Mouse (Mus musculus): Measurements from ENCODE around the gene Dot1l. TPM values are rescaled to one million over a fixed set of nuclear protein-coding genes. Genes with fewer than 3 reads are reported as not detected.
A peak's percentile ranks its signal among the peaks of the same experiment; 100 is the strongest.

Gene Dot1l
- total and polyA plus RNA-seq, 2 experiments from 2014 or later: 13.4 to 34.4 TPM

DNA sequence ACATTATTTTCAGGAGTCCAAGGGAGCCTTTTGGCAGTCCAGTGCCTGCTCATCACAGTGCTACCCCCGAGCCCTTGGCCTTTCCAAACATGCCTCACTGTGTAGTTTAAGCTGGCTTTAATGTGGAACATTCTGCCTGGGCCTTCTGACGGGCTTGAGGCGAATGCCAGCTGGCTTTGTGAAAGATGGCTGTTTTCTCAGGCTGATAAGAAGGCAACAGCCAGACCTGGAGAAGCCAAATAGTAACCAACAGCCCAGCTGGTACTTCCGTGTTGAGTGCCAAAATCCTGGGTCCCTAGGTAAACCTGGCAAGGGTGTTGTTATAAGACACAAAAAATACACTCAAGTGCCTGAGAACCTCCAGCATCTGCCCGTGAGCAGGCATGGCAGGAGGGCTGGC, 18.3 kb upstream of the Dot1l start:
- no peak for TF ChIP-seq CTCF (IDR thresholded peaks at IDR 0.05)
- H3K4me2 ChIP-seq (ENCODE audit: low read depth, low read length, poor library complexity, severe bottlenecking): no peak overlapping the region
- no peak for ATAC-seq (ENCODE audit: low FRiP score)
- no peak overlapping the region for H3K9ac ChIP-seq (replicated peaks; ENCODE audit: low read length, poor library complexity, severe bottlenecking)
- H3K27ac ChIP-seq (ENCODE audit: low read depth, low read length): no peak overlapping the region
- no peaks in the 10 kb centered on the region for H3K27me3 ChIP-seq (ENCODE audit: insufficient read depth, low read length)
- H3K9me3 ChIP-seq (ENCODE audit: low read length): no peaks in the 10 kb centered on the region
- H3K36me3 ChIP-seq (ENCODE audit: insufficient read depth, low read length): peaks cover 10% of the 10 kb centered on the region
- H3K4me1 ChIP-seq (ENCODE audit: insufficient read depth, low read length): peaks cover 17% of the 10 kb centered on the region
- 67% methylated on average over 5 of the region's 5 CpGs for WGBS
- no peak overlapping the region for H3K4me3 ChIP-seq (ENCODE audit: low read depth, low read length)
- peak; percentile 46 for DNase-seq (ENCODE audit: low spot score)

- H3K27me3 ChIP-seq (ENCODE audit: insufficient read depth, low read length): no peaks in the 10 kb centered on the region
- DNase-seq (ENCODE audit: low spot score) (no peak), ATAC-seq (ENCODE audit: low FRiP score) (no peak)
- H3K27ac ChIP-seq (ENCODE audit: low read depth, low read length): no peak overlapping the region
- H3K4me2 ChIP-seq (ENCODE audit: low read depth, low read length, poor library complexity, severe bottlenecking): no peak overlapping the region
- TF ChIP-seq CTCF (IDR thresholded peaks at IDR 0.05): peak; percentile 51
- no peaks in the 10 kb centered on the region for H3K9me3 ChIP-seq (ENCODE audit: low read length)
- H3K9ac ChIP-seq (replicated peaks; ENCODE audit: low read length, poor library complexity, severe bottlenecking): no peak overlapping the region
- peaks cover 17% of the 10 kb centered on the region for H3K4me1 ChIP-seq (ENCODE audit: insufficient read depth, low read length)
- 45% methylated on average over 1 of the region's 1 CpGs for WGBS
- no peak overlapping the region for H3K4me3 ChIP-seq (ENCODE audit: low read depth, low read length)
- H3K36me3 ChIP-seq (ENCODE audit: insufficient read depth, low read length): no peaks in the 10 kb centered on the region
These were observed 16.3 kb upstream of the Dot1l start for GRCm38 (mm10) chr10:80738657-80739056.

DNA sequence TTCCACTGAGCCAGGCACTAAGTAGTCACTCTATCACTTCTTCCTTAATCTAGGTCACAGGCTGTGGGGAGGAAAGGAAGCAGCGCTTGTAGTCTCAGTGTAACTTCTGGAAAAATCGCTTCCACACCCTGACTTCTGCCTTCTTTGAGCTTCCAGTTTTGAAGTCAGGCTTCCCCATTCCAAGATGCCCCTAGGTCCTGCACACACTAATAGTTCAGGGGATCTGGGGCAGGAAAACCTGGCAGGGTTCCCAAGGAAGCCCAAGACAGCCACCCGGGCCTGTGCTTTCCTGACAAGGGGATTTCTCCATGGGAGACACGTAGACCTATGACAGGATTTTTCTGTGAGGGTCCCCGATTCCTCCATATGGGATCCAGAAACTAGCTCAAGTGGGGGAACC, 13.9 kb upstream of the Dot1l start:
- no peak for TF ChIP-seq CTCF (IDR thresholded peaks at IDR 0.05)
- Histone ChIP-seq H3K36me3 (ENCODE audit: insufficient read depth, low read length) (no peaks in the 10 kb centered on the region), H3K9ac (replicated peaks; ENCODE audit: low read length, poor library complexity, severe bottlenecking) (peak overlapping the region; percentile 99), H3K27me3 (ENCODE audit: insufficient read depth, low read length) (no peaks in the 10 kb centered on the region), H3K4me1 (ENCODE audit: insufficient read depth, low read length) (peaks cover 17% of the 10 kb centered on the region), H3K27ac (ENCODE audit: low read depth, low read length) (peak overlapping the region; percentile 90), H3K9me3 (ENCODE audit: low read length) (no peaks in the 10 kb centered on the region), H3K4me3 (ENCODE audit: low read depth, low read length) (peak overlapping the region; percentile 100), H3K4me2 (ENCODE audit: low read depth, low read length, poor library complexity, severe bottlenecking) (peak overlapping the region; percentile 98)
- WGBS: 28% methylated on average over 5 of the region's 5 CpGs
- DNase-seq (ENCODE audit: low spot score): no peak
- ATAC-seq (ENCODE audit: low FRiP score): no peak

- under 1% methylated on average over 45 of the region's 46 CpGs for WGBS
- Histone ChIP-seq H3K4me2 (ENCODE audit: low read depth, low read length, poor library complexity, severe bottlenecking) (peak overlapping the region; percentile 98), H3K9me3 (ENCODE audit: low read length) (no peaks in the 10 kb centered on the region), H3K4me3 (ENCODE audit: low read depth, low read length) (peak overlapping the region; percentile 100), H3K27me3 (ENCODE audit: insufficient read depth, low read length) (no peaks in the 10 kb centered on the region), H3K9ac (replicated peaks; ENCODE audit: low read length, poor library complexity, severe bottlenecking) (peak overlapping the region; percentile 99), H3K27ac (ENCODE audit: low read depth, low read length) (peak overlapping the region; percentile 90), H3K36me3 (ENCODE audit: insufficient read depth, low read length) (no peaks in the 10 kb centered on the region), H3K4me1 (ENCODE audit: insufficient read depth, low read length) (peaks cover 17% of the 10 kb centered on the region)
- TF ChIP-seq CTCF (IDR thresholded peaks at IDR 0.05): no peak
- ATAC-seq (ENCODE audit: low FRiP score) (peak; percentile 4; the same call in 1 of the 2 replicates), DNase-seq (ENCODE audit: low spot score) (no peak)
These were observed 13.3 kb upstream of the Dot1l start for GRCm38 (mm10) chr10:80741634-80742179.

DNA sequence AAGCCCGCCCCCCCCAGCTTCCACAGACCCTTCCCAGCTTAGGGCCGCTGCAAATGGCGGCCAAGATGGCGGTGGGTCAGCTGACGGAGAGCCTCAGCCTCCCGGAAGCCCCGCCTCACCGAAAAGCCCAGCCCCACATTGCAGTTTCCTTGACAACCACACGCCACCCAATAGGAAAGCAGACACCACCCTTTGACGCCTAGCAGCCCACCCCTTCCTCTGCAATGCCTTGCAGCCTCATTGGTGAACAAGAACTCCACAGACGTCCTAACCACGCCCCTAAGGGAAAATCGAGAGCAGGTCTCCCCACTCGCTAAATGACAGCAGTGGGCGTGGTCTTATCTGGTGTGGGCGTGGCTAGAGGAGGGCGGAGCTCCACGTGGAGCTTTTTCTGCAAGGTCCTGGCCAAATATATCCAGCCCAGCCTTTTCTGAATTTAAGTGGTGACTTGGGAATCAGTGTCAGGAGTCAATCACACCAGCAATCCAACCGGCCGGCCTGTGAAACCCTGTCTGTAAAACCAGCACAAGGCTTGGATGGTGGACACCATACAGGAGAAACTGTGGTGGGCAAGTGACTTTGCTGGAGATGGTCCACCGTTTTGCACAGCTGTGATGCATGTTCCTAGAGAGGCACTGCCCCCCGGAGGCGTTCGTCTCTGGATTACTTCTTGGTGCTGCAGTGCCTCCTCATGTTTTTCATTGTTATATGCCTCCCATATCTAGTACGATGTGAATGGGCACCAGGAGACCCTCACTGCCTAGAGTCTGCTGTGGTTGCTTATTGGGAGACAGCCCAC, 12.6 kb upstream of the Dot1l start, which contains the start of gene Ap3d1:
Gene Ap3d1, minus strand, starts transcription at position 85 of the 799 bp plus-strand sequence.
- Histone ChIP-seq H3K27me3 (ENCODE audit: insufficient read depth, low read length) (no peaks in the 10 kb centered on the region), H3K9me3 (ENCODE audit: low read length) (no peaks in the 10 kb centered on the region), H3K36me3 (ENCODE audit: insufficient read depth, low read length) (no peaks in the 10 kb centered on the region), H3K4me1 (ENCODE audit: insufficient read depth, low read length) (peaks cover 17% of the 10 kb centered on the region), H3K4me2 (ENCODE audit: low read depth, low read length, poor library complexity, severe bottlenecking) (peak within 1 kb of the TSS; percentile 98), H3K27ac (ENCODE audit: low read depth, low read length) (peak within 1 kb of the TSS; percentile 90), H3K9ac (replicated peaks; ENCODE audit: low read length, poor library complexity, severe bottlenecking) (peak within 1 kb of the TSS; percentile 99), H3K4me3 (ENCODE audit: low read depth, low read length) (peak within 1 kb of the TSS; percentile 100)
- DNase-seq (ENCODE audit: low spot score) (peak; percentile 100), ATAC-seq (ENCODE audit: low FRiP score) (peak; percentile 99)
- TF ChIP-seq CTCF (IDR thresholded peaks at IDR 0.05): peak; percentile 48
- under 1% methylated on average over 25 of the region's 25 CpGs for WGBS

- no peak overlapping the region for H3K4me3 ChIP-seq (ENCODE audit: low read depth, low read length)
- peaks cover 13% of the 10 kb centered on the region for H3K4me1 ChIP-seq (ENCODE audit: insufficient read depth, low read length)
- TF ChIP-seq CTCF (IDR thresholded peaks at IDR 0.05): no peak
- no peaks in the 10 kb centered on the region for H3K36me3 ChIP-seq (ENCODE audit: insufficient read depth, low read length)
- DNase-seq (ENCODE audit: low spot score): no peak
- H3K9ac ChIP-seq (replicated peaks; ENCODE audit: low read length, poor library complexity, severe bottlenecking): no peak overlapping the region
- H3K27ac ChIP-seq (ENCODE audit: low read depth, low read length): no peak overlapping the region
- H3K4me2 ChIP-seq (ENCODE audit: low read depth, low read length, poor library complexity, severe bottlenecking): no peak overlapping the region
- no peak for ATAC-seq (ENCODE audit: low FRiP score)
- no peaks in the 10 kb centered on the region for H3K27me3 ChIP-seq (ENCODE audit: insufficient read depth, low read length)
- H3K9me3 ChIP-seq (ENCODE audit: low read length): no peaks in the 10 kb centered on the region
- 42% methylated on average over 5 of the region's 5 CpGs for WGBS
These were observed 10.7 kb upstream of the Dot1l start for GRCm38 (mm10) chr10:80744262-80744661.

Measured in midbrain, postnatal 0 days (tissue).